ENCODE assay signal across 7 mouse cellular contexts in genomic region chr5:121710402-121710801, GRCm38 (mm10). TPM values are rescaled to one million over a fixed set of nuclear protein-coding genes. Genes with fewer than 3 reads are reported as not detected.
DNase-seq lines count a peak whose midpoint lies in the region; ATAC-seq and TF ChIP-seq lines count a peak whose summit lies in the region.

No protein-coding gene starts in this region.

- TF ChIP-seq EP300 in lung, postnatal 0 days (IDR thresholded peaks at IDR 0.05): no peak

- no peak for TF ChIP-seq CTCF in lung, postnatal 0 days (IDR thresholded peaks at IDR 0.05)
- TF ChIP-seq CTCF in lung, adult 2 months (IDR thresholded peaks at IDR 0.05; ENCODE audit: insufficient read depth, low read length): no peak

- H3K27ac ChIP-seq in lung, postnatal 0 days (ENCODE audit: low read length): no peak overlapping the region
- no peak overlapping the region for H3K27ac ChIP-seq in forebrain, embryonic 12.5 days
- H3K27ac ChIP-seq in limb, embryonic 14.5 days (replicated peaks; ENCODE audit: low read depth, low read length): no peak overlapping the region
- no peak overlapping the region for H3K27ac ChIP-seq in stomach, embryonic 16.5 days (ENCODE audit: low read length)

- no peak overlapping the region for H3K9ac ChIP-seq in lung, postnatal 0 days (replicated peaks; ENCODE audit: low read depth)
- H3K9ac ChIP-seq in forebrain, embryonic 12.5 days: no peak overlapping the region
- H3K9ac ChIP-seq in limb, embryonic 14.5 days (ENCODE audit: low read depth, low read length, severe bottlenecking): no peak overlapping the region
- H3K9ac ChIP-seq in stomach, embryonic 16.5 days (ENCODE audit: low read length): no peak overlapping the region

- no peak for TF ChIP-seq POLR2A in lung, adult 2 months (IDR thresholded peaks at IDR 0.05; ENCODE audit: borderline replicate concordance, extremely low read depth, low read depth, low read length)
- no peak for TF ChIP-seq POLR2A in limb, embryonic 14.5 days (IDR thresholded peaks at IDR 0.05; ENCODE audit: borderline replicate concordance, extremely low read depth, insufficient read depth, insufficient read length)

- peak overlapping the region; percentile 84; the same call in 1 of the 2 replicates for H3K4me2 ChIP-seq in lung, postnatal 0 days (replicated peaks; ENCODE audit: low read depth, low read length)
- H3K4me2 ChIP-seq in forebrain, embryonic 12.5 days: peak overlapping the region; percentile 87; the same call in 1 of the 2 replicates
- peak overlapping the region; percentile 89 for H3K4me2 ChIP-seq in limb, embryonic 14.5 days (replicated peaks; ENCODE audit: low read depth, low read length, severe bottlenecking)
- peak overlapping the region; percentile 76 for H3K4me2 ChIP-seq in stomach, embryonic 16.5 days (ENCODE audit: low read depth, low read length)

- H3K9me3 ChIP-seq in lung, postnatal 0 days (ENCODE audit: low read length): no peaks in the 10 kb centered on the region
- no peaks in the 10 kb centered on the region for H3K9me3 ChIP-seq in forebrain, embryonic 12.5 days
- no peaks in the 10 kb centered on the region for H3K9me3 ChIP-seq in limb, embryonic 14.5 days (ENCODE audit: control insufficient read depth, low read length)
- no peaks in the 10 kb centered on the region for H3K9me3 ChIP-seq in stomach, embryonic 16.5 days (replicated peaks; ENCODE audit: control insufficient read depth, low read length)

- ATAC-seq in lung, postnatal 0 days: no peak
- ATAC-seq in forebrain, embryonic 12.5 days (ENCODE audit: low FRiP score): no peak
- no peak for ATAC-seq in limb, embryonic 14.5 days (ENCODE audit: low FRiP score, low read depth)
- no peak for ATAC-seq in stomach, embryonic 16.5 days (ENCODE audit: insufficient read depth, low FRiP score)
- ATAC-seq in CD4-positive, CD25-positive, alpha-beta regulatory T cell, adult 4 months: no peak

- no peak for DNase-seq in lung, postnatal 0 days (ENCODE audit: low spot score)
- no peak for DNase-seq in lung, adult 2 months
- no peak for DNase-seq in limb, embryonic 14.5 days (ENCODE audit: low spot score)
- DNase-seq in thymus, postnatal 0 days (ENCODE audit: low spot score): no peak

- WGBS in lung, postnatal 0 days: 52% methylated on average over 2 of the region's 2 CpGs
- 73% methylated on average over 2 of the region's 2 CpGs for WGBS in lung, adult 2 months
- 51% methylated on average over 2 of the region's 2 CpGs for WGBS in forebrain, embryonic 12.5 days
- WGBS in limb, embryonic 14.5 days: 38% methylated on average over 2 of the region's 2 CpGs
- WGBS in stomach, embryonic 16.5 days: 26% methylated on average over 2 of the region's 2 CpGs

- peaks cover 12% of the 10 kb centered on the region; the same call in 1 of the 2 replicates for H3K4me1 ChIP-seq in lung, postnatal 0 days (ENCODE audit: insufficient read depth, low read depth, low read length)
- peaks cover 5% of the 10 kb centered on the region; the same call in 1 of the 2 replicates for H3K4me1 ChIP-seq in lung, adult 2 months (ENCODE audit: control insufficient read depth, insufficient read depth, low read length)
- H3K4me1 ChIP-seq in forebrain, embryonic 12.5 days: peaks cover 27% of the 10 kb centered on the region
- H3K4me1 ChIP-seq in limb, embryonic 14.5 days (ENCODE audit: control insufficient read depth, insufficient read depth, low read length): peaks cover 15% of the 10 kb centered on the region; the same call in 1 of the 2 replicates
- H3K4me1 ChIP-seq in stomach, embryonic 16.5 days (ENCODE audit: control insufficient read depth, insufficient read depth, low read length): peaks cover 16% of the 10 kb centered on the region

- no peaks in the 10 kb centered on the region for H3K36me3 ChIP-seq in lung, postnatal 0 days (ENCODE audit: insufficient read depth, low read length)
- H3K36me3 ChIP-seq in forebrain, embryonic 12.5 days (replicated peaks): 0 out of 2 replicates have a peak, but pooled peaks cover 2% of the 10 kb centered on the region
- H3K36me3 ChIP-seq in limb, embryonic 14.5 days (ENCODE audit: control insufficient read depth, insufficient read depth, low read length): no peaks in the 10 kb centered on the region
- no peaks in the 10 kb centered on the region for H3K36me3 ChIP-seq in stomach, embryonic 16.5 days (ENCODE audit: control insufficient read depth, insufficient read depth, low read length)

- H3K4me3 ChIP-seq in lung, postnatal 0 days (ENCODE audit: low read depth, low read length): no peak overlapping the region; the same call in 1 of the 2 replicates
- H3K4me3 ChIP-seq in lung, adult 2 months (replicated peaks; ENCODE audit: extremely low read depth, low read depth, low read length): no peak overlapping the region
- H3K4me3 ChIP-seq in forebrain, embryonic 12.5 days (replicated peaks): peak overlapping the region; percentile 99; the same call in 1 of the 2 replicates
- peak overlapping the region; percentile 94 for H3K4me3 ChIP-seq in limb, embryonic 14.5 days (replicated peaks; ENCODE audit: low read length)
- H3K4me3 ChIP-seq in stomach, embryonic 16.5 days (replicated peaks; ENCODE audit: low read length): peak overlapping the region; percentile 99

- H3K27me3 ChIP-seq in lung, postnatal 0 days (replicated peaks; ENCODE audit: insufficient read depth, low read length): no peaks in the 10 kb centered on the region
- no peaks in the 10 kb centered on the region for H3K27me3 ChIP-seq in forebrain, embryonic 12.5 days
- no peaks in the 10 kb centered on the region for H3K27me3 ChIP-seq in limb, embryonic 14.5 days (ENCODE audit: control insufficient read depth, insufficient read depth, low read length)
- no peaks in the 10 kb centered on the region for H3K27me3 ChIP-seq in stomach, embryonic 16.5 days (ENCODE audit: control insufficient read depth, insufficient read depth, low read length)

RNA-seq across cellular contexts. Expression of gene Atxn2, which starts 0.7 kb away (rescaled TPM):
- 40.6 and 45.3 TPM in 2 replicates for polyA plus RNA-seq in lung, postnatal 0 days (2015; fragmentation: Nextera tagmentation; extraction: Ambion mirVana)
- 107 and 108 TPM in 2 replicates for polyA plus RNA-seq in lung, adult 2 months (2012; rRNA removed)
- polyA plus RNA-seq in forebrain, embryonic 12.5 days (2016; fragmentation: Nextera tagmentation; extraction: Ambion mirVana): 58.9 and 77.1 TPM in 2 replicates
- polyA plus RNA-seq in limb, embryonic 14.5 days (2012; rRNA removed): 156 and 220 TPM in 2 replicates
- polyA plus RNA-seq in limb, embryonic 14.5 days (2014; fragmentation: Nextera tagmentation; extraction: Ambion mirVana): 87.2 and 108 TPM in 2 replicates
- polyA plus RNA-seq in stomach, embryonic 16.5 days (2015; fragmentation: Nextera tagmentation; extraction: Ambion mirVana): 33.1 and 36.6 TPM in 2 replicates
- 10 to 100 TPM; 27.0 to 41.6 TPM for polyA plus RNA-seq in CD4-positive, CD25-positive, alpha-beta regulatory T cell, adult 4 months (2017; shearing (Covaris generic))
- polyA plus RNA-seq in thymus, postnatal 0 days (2015; fragmentation: Nextera tagmentation; extraction: Ambion mirVana): 34.9 and 46.6 TPM in 2 replicates

RNA-seq across cellular contexts. Expression of gene Brap, which starts 50.0 kb away (rescaled TPM):
- polyA plus RNA-seq in lung, postnatal 0 days (2015; fragmentation: Nextera tagmentation; extraction: Ambion mirVana): 32.2 and 37.6 TPM in 2 replicates
- polyA plus RNA-seq in lung, adult 2 months (2012; rRNA removed): 28.8 and 30.6 TPM in 2 replicates
- 45.2 and 47.3 TPM in 2 replicates for polyA plus RNA-seq in forebrain, embryonic 12.5 days (2016; fragmentation: Nextera tagmentation; extraction: Ambion mirVana)
- 26.1 and 28.2 TPM in 2 replicates for polyA plus RNA-seq in limb, embryonic 14.5 days (2012; rRNA removed)
- polyA plus RNA-seq in limb, embryonic 14.5 days (2014; fragmentation: Nextera tagmentation; extraction: Ambion mirVana): 44.6 and 52.7 TPM in 2 replicates
- polyA plus RNA-seq in stomach, embryonic 16.5 days (2015; fragmentation: Nextera tagmentation; extraction: Ambion mirVana): 29.5 and 34.5 TPM in 2 replicates
- polyA plus RNA-seq in CD4-positive, CD25-positive, alpha-beta regulatory T cell, adult 4 months (2017; shearing (Covaris generic)): 10 to 100 TPM in 1 of 2 experiments, 1 to 10 TPM in 1; 8.0 to 13.6 TPM
- 48.2 and 51.9 TPM in 2 replicates for polyA plus RNA-seq in thymus, postnatal 0 days (2015; fragmentation: Nextera tagmentation; extraction: Ambion mirVana)

RNA-seq across cellular contexts. Expression of gene Acad10, which starts 50.1 kb away (rescaled TPM):
- polyA plus RNA-seq in lung, postnatal 0 days (2015; fragmentation: Nextera tagmentation; extraction: Ambion mirVana): 3.7 and 4.5 TPM in 2 replicates
- polyA plus RNA-seq in lung, adult 2 months (2012; rRNA removed): 6.1 and 7.0 TPM in 2 replicates
- polyA plus RNA-seq in forebrain, embryonic 12.5 days (2016; fragmentation: Nextera tagmentation; extraction: Ambion mirVana): 1.3 and 2.5 TPM in 2 replicates
- 2.6 and 2.7 TPM in 2 replicates for polyA plus RNA-seq in limb, embryonic 14.5 days (2012; rRNA removed)
- 1.3 and 2.2 TPM in 2 replicates for polyA plus RNA-seq in limb, embryonic 14.5 days (2014; fragmentation: Nextera tagmentation; extraction: Ambion mirVana)
- polyA plus RNA-seq in stomach, embryonic 16.5 days (2015; fragmentation: Nextera tagmentation; extraction: Ambion mirVana): 3.5 and 5.6 TPM in 2 replicates
- polyA plus RNA-seq in CD4-positive, CD25-positive, alpha-beta regulatory T cell, adult 4 months (2017; shearing (Covaris generic)): 1 to 10 TPM; 6.2 to 7.0 TPM
- polyA plus RNA-seq in thymus, postnatal 0 days (2015; fragmentation: Nextera tagmentation; extraction: Ambion mirVana): 2.6 and 3.4 TPM in 2 replicates

Comparison
In these comparisons a context has a peak if more than half of its experiments do, and no peak if none do; other contexts are left out.
1. H3K4me3 ChIP-seq: peak in forebrain, embryonic 12.5 days (single experiment), limb, embryonic 14.5 days (single experiment) and stomach, embryonic 16.5 days (single experiment); none in lung, postnatal 0 days (single experiment) and lung, adult 2 months (single experiment).
2. Peak in every context shown above with its lines, with median percentiles within 50 percentile points of each other: H3K4me2 ChIP-seq.